Mouse (Mus musculus) limb, embryonic 13.5 days (tissue): ENCODE measurements around the gene Dazl. TPM values are rescaled to one million over a fixed set of nuclear protein-coding genes. Genes with fewer than 3 reads are reported as not detected.

Source experiments
- ATAC-seq: fragments of 200-750 bp; cut with Nextera tagmentation; 2 replicates; pipeline ENCODE4 v1.8.0; 2017; ENCODE audit warnings: low read depth, moderate number of reproducible peaks, moderate TSS enrichment; ENCODE audit not compliant: low FRiP score
- H3K27ac ChIP-seq: fragments of 300-500 bp; sonication (generic); 2 replicates; pipeline ENCODE4 v1.5.1; 2015; ENCODE audit warnings: inconsistent platforms, mild to moderate bottlenecking, moderate library complexity
- H3K27me3 ChIP-seq: fragments of 300-500 bp; sonication (generic); 2 replicates; pipeline ENCODE4 v1.6.1; 2015; ENCODE audit warnings: mild to moderate bottlenecking, inconsistent platforms
- H3K36me3 ChIP-seq: fragments of 300-500 bp; sonication (generic); 2 replicates; pipeline ENCODE4 v1.6.1; 2015; ENCODE audit warnings: inconsistent platforms, mild to moderate bottlenecking, moderate library complexity
- H3K4me1 ChIP-seq: fragments of 300-500 bp; sonication (generic); 2 replicates; pipeline ENCODE4 v1.6.1; 2015; ENCODE audit warnings: inconsistent platforms
- H3K4me2 ChIP-seq: fragments of 300-500 bp; sonication (generic); replicated peaks from 2 replicates; pipeline ENCODE4 v1.6.1; 2015; ENCODE audit warnings: inconsistent platforms, mild to moderate bottlenecking, moderate library complexity
- H3K4me3 ChIP-seq: fragments of 300-500 bp; sonication (generic); 2 replicates; pipeline ENCODE4 v1.5.1; 2015; ENCODE audit warnings: moderate library complexity, mild to moderate bottlenecking, inconsistent platforms
- H3K9ac ChIP-seq: fragments of 300-500 bp; sonication (generic); 2 replicates; pipeline ENCODE4 v1.6.1; 2015; ENCODE audit warnings: mild to moderate bottlenecking, inconsistent platforms
- H3K9me3 ChIP-seq: fragments of 300-500 bp; sonication (generic); 2 replicates; pipeline ENCODE4 v1.6.1; 2016; ENCODE audit warnings: inconsistent platforms
- WGBS: fragments of 180-500 bp; shearing (Covaris S2); methylation state at CpG from one replicate; pipeline ENCODE4 v1.1.7; 2015; 5-methylcytosine and 5-hydroxymethylcytosine counted together
- polyA plus RNA-seq: library from polyadenylated mRNA; unstranded; fragments of >200 nt; fragmentation: Nextera tagmentation; extraction: Ambion mirVana; gene quantifications from 2 replicates; pipeline ENCODE4 v1.2.1, GENCODE M21; 2015

Gene Dazl
- polyA plus RNA-seq, 1 experiment from 2014 or later: not detected

GRCm38 (mm10) chr17:50229534-50229933, 63.9 kb downstream of the Dazl start:
- ATAC-seq: no peak
- H3K4me1 ChIP-seq: no peaks in the 10 kb centered on the region
- no peaks in the 10 kb centered on the region for H3K36me3 ChIP-seq
- H3K4me2 ChIP-seq: no peak overlapping the region
- H3K27ac ChIP-seq: no peak overlapping the region
- H3K4me3 ChIP-seq: no peak overlapping the region
- 70% methylated on average over 4 of the region's 4 CpGs for WGBS
- no peaks in the 10 kb centered on the region for H3K9me3 ChIP-seq
- H3K9ac ChIP-seq: no peak overlapping the region
- H3K27me3 ChIP-seq: no peaks in the 10 kb centered on the region

Other genes starting within 250 kb of the Dazl start
- 17.2 TPM in 2 replicates for gene Rftn1, start 103.0 kb downstream of the Dazl start, polyA plus RNA-seq
- 3.7 and 3.9 TPM in 2 replicates for gene Plcl2, start 215.8 kb upstream of the Dazl start, polyA plus RNA-seq